10 mouse cellular contexts compared by ENCODE assay signal in the genomic region with DNA sequence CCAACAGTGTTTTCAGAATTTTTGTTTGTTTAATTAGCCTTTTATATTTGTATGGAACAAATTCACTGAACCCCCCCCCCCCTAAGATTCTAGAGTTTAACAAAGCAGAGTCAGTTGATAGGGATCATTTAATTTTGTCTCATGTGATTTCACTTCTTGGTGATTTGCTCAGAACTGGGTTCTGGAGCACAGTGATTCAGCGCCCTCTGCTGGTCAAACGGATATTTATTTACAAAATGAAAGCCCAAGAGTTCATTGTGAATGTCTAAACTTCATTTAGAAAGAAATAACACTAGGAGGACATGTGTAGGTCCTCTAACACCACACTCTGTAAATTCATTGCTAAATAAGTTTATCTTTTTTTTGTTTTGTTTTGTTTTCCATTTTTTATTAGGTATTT. TPM values are rescaled to one million over a fixed set of nuclear protein-coding genes. Genes with fewer than 3 reads are reported as not detected.
DNase-seq lines count a peak whose midpoint lies in the region; ATAC-seq and TF ChIP-seq lines count a peak whose summit lies in the region.
"Had no signal": no experiment of that assay in that cellular context is flagged by ENCODE, and none has a peak within 500 bp of the region (broad histone marks: within the 10 kb centered on the region; RNA-seq: fewer than 3 reads in every experiment).

No protein-coding gene starts in this region.

- no peaks in the 10 kb centered on the region for H3K27me3 ChIP-seq in hindbrain, embryonic 10.5 days (ENCODE audit: insufficient read depth, poor library complexity, severe bottlenecking)
- H3K27me3 ChIP-seq in hindbrain, embryonic 13.5 days: no peaks in the 10 kb centered on the region
- peaks cover 4% of the 10 kb centered on the region; the same call in 1 of the 2 replicates for H3K27me3 ChIP-seq in E14TG2a.4 (ENCODE audit: insufficient read depth, low read length)
- H3K27me3 ChIP-seq in stomach, postnatal 0 days (ENCODE audit: control insufficient read depth, insufficient read depth, low read length): no peaks in the 10 kb centered on the region
- H3K27me3 ChIP-seq: embryonic facial prominence, embryonic 12.5 days; lung, embryonic 15.5 days had no signal

- no peaks in the 10 kb centered on the region for H3K9me3 ChIP-seq in hindbrain, embryonic 10.5 days
- H3K9me3 ChIP-seq in hindbrain, embryonic 13.5 days: no peaks in the 10 kb centered on the region
- H3K9me3 ChIP-seq in E14TG2a.4 (ENCODE audit: low read length): no peaks in the 10 kb centered on the region
- no peaks in the 10 kb centered on the region for H3K9me3 ChIP-seq in stomach, postnatal 0 days (ENCODE audit: control insufficient read depth, low read length)
- H3K9me3 ChIP-seq: embryonic facial prominence, embryonic 12.5 days; lung, embryonic 15.5 days had no signal

- 0% methylated on average over 2 of the region's 2 CpGs for WGBS in hindbrain, embryonic 10.5 days
- 0% methylated on average over 2 of the region's 2 CpGs for WGBS in hindbrain, embryonic 13.5 days
- WGBS in stomach, postnatal 0 days: 0% methylated on average over 2 of the region's 2 CpGs

- no peak for TF ChIP-seq EP300 in stomach, postnatal 0 days (optimal IDR thresholded peaks at IDR 0.05)

- no peak overlapping the region for H3K4me3 ChIP-seq in hindbrain, embryonic 10.5 days
- H3K4me3 ChIP-seq in hindbrain, embryonic 13.5 days: no peak overlapping the region
- H3K4me3 ChIP-seq in E14TG2a.4 (replicated peaks; ENCODE audit: low read length): no peak overlapping the region
- H3K4me3 ChIP-seq in stomach, postnatal 0 days (ENCODE audit: low read depth, low read length): no peak overlapping the region
- H3K4me3 ChIP-seq: embryonic facial prominence, embryonic 12.5 days; lung, embryonic 15.5 days had no signal

- DNase-seq in hindbrain, embryonic 10.5 days (ENCODE audit: low spot score): peak; percentile 39
- DNase-seq in c-Kit-positive CD71-positive TER-119-negative erythroid progenitor cells, embryonic 14.5 days (ENCODE audit: low read depth): peak; percentile 44
- peak; percentile 21 to 54 for DNase-seq in layer of hippocampus, adult 8-10 months (ENCODE audit: low spot score in 2 of 2)
- peak; percentile 52 for DNase-seq in stomach, postnatal 0 days (ENCODE audit: low spot score)

- H3K9ac ChIP-seq in hindbrain, embryonic 13.5 days: no peak overlapping the region
- H3K9ac ChIP-seq in stomach, postnatal 0 days (ENCODE audit: low read length): no peak overlapping the region
- H3K9ac ChIP-seq: embryonic facial prominence, embryonic 12.5 days; lung, embryonic 15.5 days had no signal

- H3K36me3 ChIP-seq in hindbrain, embryonic 10.5 days: no peaks in the 10 kb centered on the region
- no peaks in the 10 kb centered on the region for H3K36me3 ChIP-seq in hindbrain, embryonic 13.5 days
- H3K36me3 ChIP-seq in E14TG2a.4 (ENCODE audit: insufficient read depth, low read length): no peaks in the 10 kb centered on the region
- no peaks in the 10 kb centered on the region for H3K36me3 ChIP-seq in stomach, postnatal 0 days (ENCODE audit: control insufficient read depth, insufficient read depth, low read length)
- H3K36me3 ChIP-seq: embryonic facial prominence, embryonic 12.5 days; lung, embryonic 15.5 days had no signal

- peaks cover 8% of the 10 kb centered on the region; the same call in 1 of the 2 replicates for H3K4me1 ChIP-seq in hindbrain, embryonic 10.5 days (replicated peaks)
- peaks cover 14% of the 10 kb centered on the region for H3K4me1 ChIP-seq in hindbrain, embryonic 13.5 days (replicated peaks)
- no peaks in the 10 kb centered on the region for H3K4me1 ChIP-seq in E14TG2a.4 (replicated peaks; ENCODE audit: low read depth, low read length)
- no peaks in the 10 kb centered on the region for H3K4me1 ChIP-seq in stomach, postnatal 0 days (replicated peaks; ENCODE audit: control insufficient read depth, insufficient read depth)
- H3K4me1 ChIP-seq: embryonic facial prominence, embryonic 12.5 days; lung, embryonic 15.5 days had no signal

- H3K4me2 ChIP-seq in hindbrain, embryonic 13.5 days: no peak overlapping the region
- H3K4me2 ChIP-seq in stomach, postnatal 0 days (replicated peaks; ENCODE audit: low read depth): no peak overlapping the region
- H3K4me2 ChIP-seq: embryonic facial prominence, embryonic 12.5 days; lung, embryonic 15.5 days had no signal

- peak; percentile 53 for TF ChIP-seq CTCF in E14TG2a.4 (conservative IDR thresholded peaks at IDR 0.05; ENCODE audit: low read length)
- TF ChIP-seq CTCF in stomach, postnatal 0 days (IDR thresholded peaks at IDR 0.05; ENCODE audit: low read depth): peak; percentile 86

- ATAC-seq in hindbrain, embryonic 13.5 days (ENCODE audit: low FRiP score): no peak
- ATAC-seq in frontal cortex, adult (ENCODE audit: low TSS enrichment): peak; percentile 65; the same call in 1 of the 2 replicates
- ATAC-seq in megakaryocyte progenitor cell, adult 5-6 weeks (replicated peaks; ENCODE audit: poor library complexity): peak; percentile 64
- ATAC-seq in stomach, postnatal 0 days (ENCODE audit: low FRiP score, low TSS enrichment): no peak

- H3K27ac ChIP-seq in hindbrain, embryonic 10.5 days: no peak overlapping the region
- no peak overlapping the region for H3K27ac ChIP-seq in hindbrain, embryonic 13.5 days
- H3K27ac ChIP-seq in stomach, postnatal 0 days (replicated peaks): no peak overlapping the region
- H3K27ac ChIP-seq: embryonic facial prominence, embryonic 12.5 days; lung, embryonic 15.5 days had no signal

RNA-seq across cellular contexts. Expression of a gene that starts 29.5 kb away (rescaled TPM):
- 0.15 and 0.21 TPM in 2 replicates for polyA plus RNA-seq in hindbrain, embryonic 10.5 days (2016; fragmentation: Nextera tagmentation; extraction: Ambion mirVana)
- polyA plus RNA-seq in hindbrain, embryonic 13.5 days (2015; fragmentation: Nextera tagmentation; extraction: Ambion mirVana): 0.08 TPM in 2 replicates
- total RNA-seq in layer of hippocampus, adult 8-10 months (2022): under 1 TPM in 3 of 4 experiments, not detected in 1; 0.12 to 0.56 (median 0.23) TPM
- total RNA-seq in megakaryocyte progenitor cell, adult 5-6 weeks (2015): 11.2 and 11.4 TPM in 2 replicates
- total RNA-seq in megakaryocyte progenitor cell, adult 5-6 weeks (2017): 9.6 and 10.7 TPM in 2 replicates
- polyA plus RNA-seq in stomach, postnatal 0 days (2015; fragmentation: Nextera tagmentation; extraction: Ambion mirVana): 0.15 and 0.16 TPM in 2 replicates

RNA-seq across cellular contexts. Expression of a gene that starts 35.2 kb away (rescaled TPM):
- polyA plus RNA-seq in hindbrain, embryonic 10.5 days (2016; fragmentation: Nextera tagmentation; extraction: Ambion mirVana): not detected in 2 replicates
- polyA plus RNA-seq in hindbrain, embryonic 13.5 days (2015; fragmentation: Nextera tagmentation; extraction: Ambion mirVana): 0.05 and 0.49 TPM in 2 replicates
- 10 to 100 TPM; 16.1 to 29.7 (median 19.4) TPM for total RNA-seq in layer of hippocampus, adult 8-10 months (2022)
- not detected in 2 replicates for total RNA-seq in megakaryocyte progenitor cell, adult 5-6 weeks (2015)
- total RNA-seq in megakaryocyte progenitor cell, adult 5-6 weeks (2017): not detected in 2 replicates
- polyA plus RNA-seq in stomach, postnatal 0 days (2015; fragmentation: Nextera tagmentation; extraction: Ambion mirVana): 27.4 and 31.4 TPM in 2 replicates
- polyA plus RNA-seq: embryonic facial prominence, embryonic 12.5 days; lung, embryonic 15.5 days had no signal

Comparison
In these comparisons a context has a peak if more than half of its experiments do, and no peak if none do; other contexts are left out.
1. ATAC-seq: peak in frontal cortex, adult (single experiment) and megakaryocyte progenitor cell, adult 5-6 weeks (single experiment); none in hindbrain, embryonic 13.5 days (single experiment) and stomach, postnatal 0 days (single experiment).
2. RNA of a gene that starts 35.2 kb away (polyA plus RNA-seq): 27.4 to 31.4 TPM in stomach, postnatal 0 days; 0.05 to 0.49 TPM in hindbrain, embryonic 13.5 days and not detected in hindbrain, embryonic 10.5 days; every median in the first group is over 10 times any median in the second.
3. Peak in every context shown above with its lines, with median percentiles within 50 percentile points of each other: DNase-seq.